Mouse (Mus musculus) natural killer cell, adult 2 months (primary cell): ENCODE data around the gene Gm614.

Source experiments
- DNase-seq, 2 experiments: peaks; one replicate each; pipeline ENCODE4 v3.0.0; 2022; ENCODE audit warnings: low spot score in 2 of 2

Gm614 gene

GRCm38 (mm10) chrX:101263892-101264291, at the start of gene Gm614:
Gene Gm614 (minus strand): TSS chrX:101263992.
- DNase-seq = no peak

GRCm38 (mm10) chrX:101309299-101309698, 45.5 kb upstream of the Gm614 start:
- no peak for DNase-seq

- no peak for DNase-seq
Observed at GRCm38 (mm10) chrX:101304646-101305045, 40.9 kb upstream of the Gm614 start.

GRCm38 (mm10) chrX:101301654-101302053, 37.9 kb upstream of the Gm614 start:
- DNase-seq = no peak

- no peak for DNase-seq
Observed at GRCm38 (mm10) chrX:101300427-101301030, 36.7 kb upstream of the Gm614 start.

GRCm38 (mm10) chrX:101299473-101300426, 36.0 kb upstream of the Gm614 start:
- no peak for DNase-seq

GRCm38 (mm10) chrX:101299055-101299454, 35.3 kb upstream of the Gm614 start, which contains the start of gene Nlgn3:
Gene Nlgn3 (plus strand): TSS chrX:101299168.
- no peak for DNase-seq

- no peak for DNase-seq
Observed at GRCm38 (mm10) chrX:101290111-101290510, 26.3 kb upstream of the Gm614 start.

GRCm38 (mm10) chrX:101289037-101289436, 25.2 kb upstream of the Gm614 start:
- DNase-seq = no peak

GRCm38 (mm10) chrX:101288432-101288831, 24.6 kb upstream of the Gm614 start:
- no peak for DNase-seq

GRCm38 (mm10) chrX:101287543-101287942, 23.8 kb upstream of the Gm614 start:
- DNase-seq = no peak

- DNase-seq = no peak
Observed at GRCm38 (mm10) chrX:101285953-101286670, 22.3 kb upstream of the Gm614 start.

- peak; percentile 32 to 62 for DNase-seq
Observed at GRCm38 (mm10) chrX:101285534-101285933, 21.7 kb upstream of the Gm614 start.

- DNase-seq = no peak
Observed at GRCm38 (mm10) chrX:101282813-101283212, 19.0 kb upstream of the Gm614 start.

- peak; percentile 87 to 90 for DNase-seq
Observed at GRCm38 (mm10) chrX:101273875-101274738, 10.3 kb upstream of the Gm614 start, which contains the start of gene Med12. Gene Med12 (plus strand): TSS chrX:101274030.

GRCm38 (mm10) chrX:101273410-101273809, 9.6 kb upstream of the Gm614 start:
- DNase-seq = no peak

- no peak for DNase-seq
Observed at GRCm38 (mm10) chrX:101268755-101269124, 4.9 kb upstream of the Gm614 start, which contains the start of gene Gm20489. Gene Gm20489 (minus strand): TSS chrX:101269023.

- DNase-seq = peak; percentile 79 to 82
Observed at GRCm38 (mm10) chrX:101268025-101268754, 4.4 kb upstream of the Gm614 start, which contains the start of gene Il2rg. Gene Il2rg (minus strand): TSS chrX:101268255.

- no peak for DNase-seq
Observed at GRCm38 (mm10) chrX:101266631-101267030, 2.8 kb upstream of the Gm614 start.
